Mouse (Mus musculus) hindbrain, postnatal 0 days (tissue): ENCODE results near the gene Arhgef25. TPM values are rescaled to one million over a fixed set of nuclear protein-coding genes. Genes with fewer than 3 reads are reported as not detected.

Experiments used
- ATAC-seq: fragments of 200-750 bp; cut with Nextera tagmentation; 2 replicates; pipeline ENCODE4 v1.8.0; 2017; ENCODE audit warnings: mild to moderate bottlenecking, moderate TSS enrichment, moderate library complexity
- DNase-seq: peaks from one replicate; pipeline ENCODE4 v3.0.0-alpha.2; 2015; ENCODE audit warnings: low spot score
- H3K27ac ChIP-seq: fragments of 300-500 bp; sonication (generic); 2 replicates; pipeline ENCODE4 v1.5.1; 2014; ENCODE audit warnings: mild to moderate bottlenecking
- H3K27me3 ChIP-seq: fragments of 300-500 bp; sonication (generic); 2 replicates; pipeline ENCODE4 v1.6.1; 2014; ENCODE audit warnings: low read length, mixed read lengths; ENCODE audit not compliant: insufficient read depth
- H3K36me3 ChIP-seq: fragments of 300-500 bp; sonication (generic); 2 replicates; pipeline ENCODE4 v1.6.1; 2014; ENCODE audit warnings: low read length, mixed read lengths; ENCODE audit not compliant: insufficient read depth
- H3K4me1 ChIP-seq: fragments of 300-500 bp; sonication (generic); 2 replicates; pipeline ENCODE4 v1.6.1; 2014; ENCODE audit warnings: antibody characterized with exemption, low read length, mixed read lengths; ENCODE audit not compliant: insufficient read depth
- H3K4me2 ChIP-seq: fragments of 300-500 bp; sonication (generic); 2 replicates; pipeline ENCODE4 v1.6.1; 2014; ENCODE audit warnings: low read depth, mild to moderate bottlenecking, low read length, moderate library complexity, mixed read lengths
- H3K4me3 ChIP-seq: fragments of 300-500 bp; sonication (generic); 2 replicates; pipeline ENCODE4 v1.5.1; 2014; ENCODE audit warnings: low read length
- H3K9ac ChIP-seq: fragments of 300-500 bp; sonication (generic); replicated peaks from 2 replicates; pipeline ENCODE4 v1.6.1; 2014; ENCODE audit warnings: mild to moderate bottlenecking, low read length, moderate library complexity, mixed read lengths
- H3K9me3 ChIP-seq: fragments of 300-500 bp; sonication (generic); 2 replicates; pipeline ENCODE4 v1.6.1; 2016; ENCODE audit warnings: low read length, mixed read lengths
- CTCF ChIP-seq: IDR thresholded peaks from 2 replicates; pipeline ENCODE4 v1.5.1; 2016; ENCODE audit warnings: antibody characterized with exemption, control low read depth, low read depth
- WGBS: fragments of 180-500 bp; shearing (Covaris S2); extraction: QIAGEN DNeasy Blood & Tissue Kit; methylation state at CpG from one replicate; pipeline ENCODE4 v1.1.7; 2014; 5-methylcytosine and 5-hydroxymethylcytosine counted together
- polyA plus RNA-seq: library from polyadenylated mRNA; unstranded; fragments of >200 nt; fragmentation: Nextera tagmentation; extraction: Ambion mirVana; gene quantifications from 2 replicates; pipeline ENCODE4 v1.2.1, GENCODE M21; 2015
- total RNA-seq: library from RNA; depleted of rRNA; stranded (reverse); fragments of >200 nt; gene quantifications from 2 replicates; pipeline ENCODE4 v1.2.3, GENCODE M21; 2014

The Arhgef25 gene
- total and polyA plus RNA-seq, 2 experiments from 2014 or later, result 20.3 to 61.0 TPM

- no peak for TF ChIP-seq CTCF
- Histone ChIP-seq H3K4me1 (no peaks in the 10 kb centered on the region; the same call in 1 of the 2 replicates), H3K9ac (0 out of 2 replicates have a peak overlapping the region, but pooled peaks have one; percentile 87), H3K9me3 (no peaks in the 10 kb centered on the region), H3K4me3 (no peak overlapping the region), H3K27me3 (no peaks in the 10 kb centered on the region), H3K4me2 (peak overlapping the region; percentile 83), H3K27ac (no peak overlapping the region), H3K36me3 (peaks cover 21% of the 10 kb centered on the region)
- no peak for ATAC-seq
- WGBS, result 87% methylated on average over 13 of the region's 13 CpGs
- DNase-seq, result no peak
These were observed 20.2 kb upstream of the Arhgef25 start for GRCm38 (mm10) chr10:127209928-127210570.

DNA sequence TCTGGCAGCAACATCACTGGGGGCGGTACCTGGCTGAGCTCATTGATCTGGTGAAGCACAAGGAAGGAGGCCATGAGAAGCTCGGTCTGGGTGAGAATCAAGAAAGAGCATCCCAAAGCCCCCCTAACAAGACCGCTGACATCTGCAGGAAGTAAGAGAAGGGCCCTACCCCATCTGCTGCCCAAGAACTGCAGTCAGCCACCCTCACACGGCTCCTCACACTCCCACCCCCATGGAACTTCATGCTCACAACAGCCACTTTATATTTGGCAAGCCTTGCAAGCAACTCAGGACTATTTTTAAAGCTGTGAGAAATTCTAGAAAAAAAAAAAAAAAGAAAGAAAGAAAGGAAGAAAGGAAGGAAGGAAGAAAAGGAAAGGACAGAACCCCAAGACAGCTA, 19.0 kb upstream of the Arhgef25 start:
- Histone ChIP-seq H3K4me1 (no peaks in the 10 kb centered on the region; the same call in 1 of the 2 replicates), H3K27me3 (no peaks in the 10 kb centered on the region), H3K36me3 (peaks cover 22% of the 10 kb centered on the region), H3K4me3 (no peak overlapping the region), H3K9me3 (no peaks in the 10 kb centered on the region), H3K9ac (no peak overlapping the region), H3K27ac (no peak overlapping the region), H3K4me2 (no peak overlapping the region)
- no peak for TF ChIP-seq CTCF
- WGBS, result 80% methylated on average over 4 of the region's 4 CpGs
- no peak for ATAC-seq
- no peak for DNase-seq

GRCm38 (mm10) chr10:127205373-127205772, 15.5 kb upstream of the Arhgef25 start:
- Histone ChIP-seq H3K4me2 (no peak overlapping the region), H3K4me1 (no peaks in the 10 kb centered on the region), H3K4me3 (no peak overlapping the region), H3K9ac (no peak overlapping the region), H3K9me3 (no peaks in the 10 kb centered on the region), H3K36me3 (peaks cover 32% of the 10 kb centered on the region), H3K27ac (no peak overlapping the region), H3K27me3 (no peaks in the 10 kb centered on the region)
- no peak for ATAC-seq
- WGBS, result 89% methylated on average over 10 of the region's 10 CpGs
- DNase-seq, result no peak
- no peak for TF ChIP-seq CTCF

DNA sequence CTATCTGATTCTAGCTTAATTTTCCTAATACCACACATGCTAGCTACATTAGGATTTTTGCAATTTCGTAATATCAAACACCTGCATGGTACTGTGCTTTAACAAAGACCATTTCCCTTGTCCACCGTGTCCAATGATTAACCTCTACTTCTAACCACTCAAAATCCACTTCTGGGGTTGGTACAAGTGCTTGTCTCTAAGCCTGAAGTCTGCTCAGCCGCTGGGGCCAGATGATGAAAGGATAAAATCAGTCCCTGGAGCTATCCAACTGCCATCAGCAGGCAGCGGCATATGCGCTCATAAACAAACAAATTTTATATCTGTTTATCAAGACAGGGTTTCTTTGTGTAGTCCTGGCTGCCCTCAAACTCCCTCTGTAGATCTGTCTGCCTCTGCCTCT, 14.7 kb upstream of the Arhgef25 start:
- TF ChIP-seq CTCF, result no peak
- Histone ChIP-seq H3K4me3 (no peak overlapping the region), H3K4me2 (no peak overlapping the region), H3K36me3 (peaks cover 32% of the 10 kb centered on the region), H3K27ac (no peak overlapping the region), H3K27me3 (no peaks in the 10 kb centered on the region), H3K4me1 (no peaks in the 10 kb centered on the region), H3K9ac (no peak overlapping the region), H3K9me3 (no peaks in the 10 kb centered on the region)
- ATAC-seq (no peak), DNase-seq (no peak)
- WGBS, result 88% methylated on average over 5 of the region's 5 CpGs

DNA sequence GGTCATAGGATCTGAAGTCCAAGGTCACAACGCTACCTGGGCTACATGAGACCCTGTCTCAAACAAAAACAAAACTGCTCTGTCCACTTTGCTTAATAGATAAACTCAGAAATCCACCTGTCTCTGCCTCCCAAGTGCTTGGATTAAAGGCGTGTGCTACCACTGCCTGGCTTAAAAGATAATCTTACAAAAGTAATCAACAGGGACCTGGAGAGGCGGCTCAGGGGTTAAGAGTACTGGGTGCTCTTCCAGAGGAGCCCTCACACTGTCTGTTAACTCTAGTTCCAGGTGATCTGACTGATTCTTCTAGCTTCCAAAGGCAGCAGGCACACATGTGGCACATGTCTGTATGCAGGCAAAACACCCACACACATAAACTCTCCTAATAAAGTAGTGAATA, 13.2 kb upstream of the Arhgef25 start:
- no peaks in the 10 kb centered on the region for H3K27me3 ChIP-seq
- no peak overlapping the region for H3K4me3 ChIP-seq
- H3K9me3 ChIP-seq, result no peaks in the 10 kb centered on the region
- no peak overlapping the region for H3K27ac ChIP-seq
- TF ChIP-seq CTCF, result no peak
- H3K9ac ChIP-seq, result no peak overlapping the region
- no peaks in the 10 kb centered on the region for H3K4me1 ChIP-seq
- no peak overlapping the region for H3K4me2 ChIP-seq
- ATAC-seq (no peak), DNase-seq (no peak)
- H3K36me3 ChIP-seq, result peaks cover 36% of the 10 kb centered on the region
- 97% methylated on average over 3 of the region's 3 CpGs for WGBS

DNA sequence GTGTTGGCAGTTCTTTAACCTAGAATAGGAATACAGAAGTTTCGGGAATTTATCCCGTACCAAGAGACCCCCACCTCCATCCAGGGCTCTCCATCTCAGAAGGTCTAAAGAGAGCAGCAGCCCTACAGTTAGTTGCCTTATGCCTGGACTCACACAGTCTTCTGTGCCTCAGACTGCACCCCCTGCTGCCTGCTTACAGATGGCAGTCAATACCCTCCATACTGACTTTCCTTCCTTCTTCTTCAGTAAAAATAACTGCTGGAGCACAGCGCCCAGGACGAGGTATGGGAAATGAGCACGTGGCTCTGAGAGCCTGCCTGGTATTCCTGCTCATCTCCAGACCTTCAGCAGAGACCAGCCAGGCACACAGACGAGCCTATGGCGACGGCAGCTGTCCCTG, 10.4 kb upstream of the Arhgef25 start:
- Histone ChIP-seq H3K36me3 (peaks cover 17% of the 10 kb centered on the region), H3K27ac (no peak overlapping the region), H3K27me3 (no peaks in the 10 kb centered on the region), H3K9ac (no peak overlapping the region), H3K4me1 (no peaks in the 10 kb centered on the region; the same call in 1 of the 2 replicates), H3K9me3 (no peaks in the 10 kb centered on the region), H3K4me2 (no peak overlapping the region), H3K4me3 (no peak overlapping the region)
- ATAC-seq (no peak), DNase-seq (no peak)
- 82% methylated on average over 8 of the region's 8 CpGs for WGBS
- TF ChIP-seq CTCF, result peak; percentile 31; the same call in 1 of the 2 replicates

GRCm38 (mm10) chr10:127199474-127199873, 9.6 kb upstream of the Arhgef25 start:
- DNase-seq (no peak), ATAC-seq (no peak)
- 81% methylated on average over 11 of the region's 11 CpGs for WGBS
- no peaks in the 10 kb centered on the region for H3K9me3 ChIP-seq
- H3K36me3 ChIP-seq, result peaks cover 13% of the 10 kb centered on the region; the same call in 1 of the 2 replicates
- TF ChIP-seq CTCF, result no peak
- H3K4me1 ChIP-seq, result peaks cover 6% of the 10 kb centered on the region
- no peaks in the 10 kb centered on the region for H3K27me3 ChIP-seq
- H3K9ac ChIP-seq, result no peak overlapping the region
- no peak overlapping the region for H3K4me3 ChIP-seq
- peak overlapping the region; percentile 43; the same call in 1 of the 2 replicates for H3K27ac ChIP-seq
- no peak overlapping the region for H3K4me2 ChIP-seq
